Mouse (Mus musculus) ovary, adult 18-20 months (tissue): ENCODE measurements around the gene Ttc23.
A peak's percentile ranks its signal among the peaks of the same experiment; 100 is the strongest.

Experiments used
- DNase-seq: peaks from one replicate; pipeline ENCODE4 v3.0.0; 2022; ENCODE audit warnings: low spot score, mixed read lengths

Gene Ttc23

DNA sequence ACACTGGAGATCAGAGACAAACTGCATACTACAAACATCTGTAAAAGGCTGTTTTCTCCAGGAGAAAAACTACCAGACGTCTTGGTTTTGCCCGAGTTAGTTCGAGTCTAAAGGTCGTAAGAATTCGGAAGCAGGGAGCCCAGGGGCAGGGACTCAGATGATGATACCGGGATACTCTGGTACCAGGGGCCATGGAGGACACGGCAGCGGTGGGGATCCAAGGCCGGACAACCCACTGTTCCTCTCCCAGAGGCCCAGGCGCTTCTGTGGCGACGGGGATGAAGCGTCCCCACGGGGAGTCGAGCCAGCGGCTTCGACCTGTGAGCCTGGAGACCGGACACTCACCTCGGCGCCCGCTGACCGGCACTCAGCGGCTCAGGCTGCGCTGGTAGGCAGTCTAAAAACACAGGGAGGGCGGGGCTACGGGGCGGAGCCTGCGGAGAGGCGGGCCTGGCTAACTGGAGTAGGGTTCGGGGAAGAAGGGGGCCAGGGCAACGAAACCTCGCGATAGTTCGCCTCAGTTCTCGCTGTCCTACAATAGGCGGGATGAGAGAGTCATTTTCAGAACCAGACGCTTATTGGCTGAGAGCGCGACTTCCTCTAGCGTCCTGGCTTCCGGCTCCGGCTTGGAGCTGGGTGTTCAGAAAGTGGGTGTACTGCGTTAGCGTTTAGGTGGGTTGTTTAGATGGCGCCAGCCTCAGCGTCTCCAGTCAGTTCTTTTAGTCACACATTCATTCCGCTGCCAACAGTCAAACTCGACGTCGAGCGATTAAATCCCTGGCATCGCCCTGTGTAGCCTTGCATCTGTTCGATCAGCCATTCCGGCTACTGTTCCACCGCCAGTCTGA is 2.2 kb upstream of the Ttc23 start, which contains the start of gene Lrrc28:
Gene Lrrc28 (minus strand): TSS at position 436 of the 848 bp plus-strand sequence.
- DNase-seq, result peak; percentile 99

DNA sequence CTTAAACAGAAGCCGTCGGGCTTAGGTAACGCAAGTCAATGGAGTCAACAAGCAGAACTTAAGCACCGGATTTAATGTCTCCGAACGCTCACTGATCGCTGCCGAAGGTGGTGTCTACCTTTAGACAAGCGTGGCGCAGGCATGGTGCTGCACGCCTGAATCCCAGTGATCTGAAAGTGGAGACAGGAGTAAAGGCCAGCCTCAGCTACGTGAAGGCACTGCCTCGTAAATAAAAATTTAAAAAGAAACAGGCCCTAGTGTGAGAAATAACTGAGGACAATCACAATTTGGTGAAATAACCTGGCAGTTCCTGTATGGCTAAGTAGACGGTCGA is 1.6 kb upstream of the Ttc23 start:
- DNase-seq, result no peak

GRCm38 (mm10) chr7:67646131-67646530 is 1.1 kb upstream of the Ttc23 start:
- DNase-seq, result no peak

- DNase-seq, result no peak
These were observed 1.2 kb downstream of the Ttc23 start for GRCm38 (mm10) chr7:67648376-67648775.

DNA sequence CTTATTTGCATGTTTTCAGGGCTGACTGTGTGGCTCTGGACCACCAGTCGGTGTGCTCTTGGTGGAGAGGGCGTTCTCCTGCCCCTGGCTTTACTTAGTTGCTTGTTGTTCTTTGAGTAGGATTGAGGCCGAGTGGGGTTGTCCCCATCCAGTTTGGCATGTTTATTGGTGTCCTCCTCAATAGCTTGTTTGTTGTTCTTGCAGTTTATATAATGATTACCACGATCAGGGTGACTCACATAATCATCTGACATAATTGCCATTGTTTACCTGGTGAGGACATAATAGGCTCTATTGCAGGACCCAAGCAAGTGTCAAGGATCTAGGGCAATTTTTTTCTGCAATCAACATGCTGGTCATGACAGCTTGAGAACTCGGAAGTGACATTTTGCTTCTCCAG is 5.0 kb downstream of the Ttc23 start:
- no peak for DNase-seq

DNA sequence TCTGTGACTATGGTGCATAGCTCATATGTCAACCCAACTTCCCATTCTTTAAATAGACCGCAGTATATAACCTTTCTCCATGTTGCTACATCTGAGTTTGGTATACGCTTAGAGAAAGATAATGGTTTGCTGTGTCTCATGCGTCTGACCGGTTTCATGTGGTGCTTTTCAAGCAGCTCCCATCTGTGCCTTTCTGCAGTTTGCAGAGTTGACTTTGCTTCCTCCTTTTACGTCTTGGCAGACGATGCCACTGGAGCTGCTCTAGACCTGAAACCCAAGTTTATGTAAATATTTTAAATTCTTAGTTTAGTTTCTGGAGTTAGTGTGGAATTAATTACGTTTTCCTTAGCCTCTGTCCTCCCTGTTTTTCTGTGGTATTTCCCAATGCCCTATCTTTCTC is 7.5 kb downstream of the Ttc23 start:
- DNase-seq, result no peak

- no peak for DNase-seq
These were observed 8.0 kb downstream of the Ttc23 start for GRCm38 (mm10) chr7:67655186-67655585.

DNA sequence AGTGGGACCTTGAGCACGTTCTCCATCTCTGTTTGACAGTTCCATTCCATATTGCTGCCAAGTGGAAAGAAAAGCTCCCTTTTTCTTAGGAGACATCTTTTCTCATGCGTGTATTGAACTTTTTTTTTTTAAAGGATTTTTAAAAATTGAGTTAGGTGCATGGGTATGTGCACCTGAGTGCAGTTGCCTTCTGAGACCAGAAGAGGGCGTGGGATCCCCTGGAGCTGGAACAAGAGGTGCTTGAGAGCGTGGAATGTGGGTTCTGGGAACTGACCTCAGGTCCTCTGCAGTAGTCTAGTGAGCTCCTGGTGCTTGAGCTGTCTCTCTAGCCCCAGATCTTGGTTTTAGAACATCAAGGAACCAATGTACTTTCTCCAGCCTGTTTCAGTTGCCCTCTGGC is 10.9 kb downstream of the Ttc23 start:
- no peak for DNase-seq

DNA sequence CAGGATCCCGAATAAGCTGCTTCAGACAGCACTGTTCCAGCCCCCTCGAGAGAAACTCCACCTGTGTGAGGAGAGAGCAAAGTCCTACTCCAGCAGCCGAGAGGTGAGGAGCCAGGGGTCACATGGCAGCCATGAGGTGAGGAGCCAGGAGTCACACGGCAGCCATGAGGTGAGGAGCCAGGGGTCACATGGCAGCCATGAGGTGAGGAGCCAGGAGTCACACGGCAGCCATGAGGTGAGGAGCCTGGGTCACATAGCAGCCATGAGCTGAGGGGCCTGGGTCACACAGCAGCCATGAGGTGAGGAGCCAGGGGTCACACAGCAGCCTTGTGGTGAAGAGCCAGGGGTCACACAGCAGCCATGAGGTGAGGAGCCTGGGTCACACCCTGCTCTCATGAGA is 15.2 kb downstream of the Ttc23 start:
- no peak for DNase-seq

DNA sequence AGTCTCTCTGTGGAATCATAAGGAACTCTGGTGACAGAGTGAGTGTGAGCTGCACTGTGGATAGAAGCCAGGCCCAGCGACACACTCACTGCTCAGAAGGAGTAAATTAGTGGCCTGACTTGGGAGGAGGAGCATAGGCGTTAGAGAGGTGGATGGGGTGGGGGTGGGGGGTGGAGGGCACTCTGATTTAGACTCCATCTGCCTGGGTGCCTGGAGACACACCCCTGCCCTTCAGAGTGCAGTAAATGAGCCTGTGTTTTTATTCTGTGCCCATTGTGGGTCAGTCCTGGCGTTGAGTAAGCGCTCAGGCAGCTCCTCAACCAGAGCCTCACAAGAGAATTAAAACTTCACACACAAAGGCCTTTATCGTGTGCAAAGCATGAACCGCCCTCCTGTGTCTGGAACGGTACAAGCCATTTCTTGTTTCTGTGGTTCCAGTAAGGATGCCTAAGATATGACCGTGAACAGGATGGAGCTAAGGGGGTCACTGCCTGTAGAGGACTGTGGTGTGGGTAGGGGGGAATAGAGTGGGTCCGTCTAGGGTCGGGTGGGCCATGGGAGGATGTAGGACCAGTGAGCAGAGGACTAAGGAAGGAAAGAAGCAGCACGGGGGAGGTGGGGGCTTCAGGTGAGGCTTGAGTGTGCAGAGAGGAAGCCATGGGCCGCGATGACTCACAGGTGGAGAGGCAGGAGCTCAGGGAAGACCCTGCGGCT is 16.9 kb downstream of the Ttc23 start:
- DNase-seq, result no peak

DNA sequence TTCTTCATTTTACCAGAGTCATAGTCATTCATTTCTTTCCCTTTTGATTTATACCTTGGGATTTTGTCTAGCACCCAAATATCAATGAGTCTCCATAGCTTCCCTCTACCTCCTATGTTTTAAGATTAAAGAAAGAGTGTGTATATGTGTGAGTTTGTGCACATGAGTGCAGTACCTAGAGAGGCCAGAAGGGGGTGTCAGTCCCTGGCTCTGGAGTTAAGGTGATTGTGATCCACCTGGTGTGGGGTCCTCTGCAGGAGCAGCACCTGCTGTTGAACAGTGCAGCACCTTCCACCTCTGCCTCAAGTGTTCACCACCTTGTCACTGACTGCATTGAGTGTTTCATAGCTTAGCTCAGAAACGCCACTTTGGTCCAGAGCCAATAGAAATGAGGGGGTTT is 23.8 kb downstream of the Ttc23 start:
- no peak for DNase-seq

GRCm38 (mm10) chr7:67672650-67673049 is 25.4 kb downstream of the Ttc23 start:
- peak; percentile 72 for DNase-seq

- no peak for DNase-seq
These were observed 26.4 kb downstream of the Ttc23 start for GRCm38 (mm10) chr7:67673656-67674055.

DNA sequence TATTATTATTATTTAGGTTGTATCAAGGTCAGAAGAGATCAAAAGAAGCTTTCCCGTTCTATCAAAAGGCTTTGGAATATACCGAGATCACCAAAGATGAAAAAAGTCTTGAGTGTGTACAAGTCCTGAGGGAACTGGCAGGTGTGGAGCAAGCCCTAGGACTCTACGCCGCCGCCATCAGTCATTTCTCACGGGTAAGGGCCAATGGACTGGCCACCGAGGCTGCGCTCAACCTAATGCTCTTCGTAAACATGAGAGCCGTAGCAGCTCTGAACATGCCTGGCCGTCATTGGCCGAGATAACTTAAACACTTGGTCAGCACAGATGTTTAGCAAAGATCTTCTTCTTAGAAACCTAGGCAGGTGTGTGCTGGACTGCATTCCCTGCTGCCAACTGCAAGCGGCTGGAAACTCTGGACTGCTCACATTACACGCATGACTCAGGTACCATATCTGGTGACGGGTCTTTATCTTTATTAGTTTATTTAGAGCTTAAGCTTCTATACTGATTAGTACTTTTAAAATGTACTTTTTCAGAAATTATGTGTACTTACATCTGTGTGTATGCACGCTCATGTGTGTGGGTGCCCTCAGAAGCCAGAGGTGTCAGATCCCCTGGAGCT is 31.8 kb downstream of the Ttc23 start:
- no peak for DNase-seq

DNA sequence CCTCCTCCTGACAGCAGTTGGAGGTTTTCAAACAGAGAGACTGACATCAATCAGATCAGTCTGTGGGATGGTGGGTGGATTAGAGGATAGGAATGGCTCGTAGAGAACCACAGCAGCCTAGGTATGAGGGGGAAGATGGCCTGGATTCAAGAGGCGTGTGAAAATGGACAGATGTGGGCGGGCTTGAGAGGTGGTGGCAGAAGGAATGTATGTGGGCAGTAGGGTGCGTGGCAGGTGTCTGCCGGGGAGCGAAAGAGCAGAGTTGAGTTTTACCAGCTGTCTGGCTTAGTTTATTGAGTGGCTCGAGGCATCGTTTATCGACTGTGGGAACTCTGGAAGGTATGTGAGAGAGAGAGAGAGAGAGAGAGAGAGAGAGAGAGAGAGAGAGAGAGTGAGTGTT is 33.9 kb downstream of the Ttc23 start:
- no peak for DNase-seq

GRCm38 (mm10) chr7:67683006-67683405 is 35.8 kb downstream of the Ttc23 start:
- no peak for DNase-seq

DNA sequence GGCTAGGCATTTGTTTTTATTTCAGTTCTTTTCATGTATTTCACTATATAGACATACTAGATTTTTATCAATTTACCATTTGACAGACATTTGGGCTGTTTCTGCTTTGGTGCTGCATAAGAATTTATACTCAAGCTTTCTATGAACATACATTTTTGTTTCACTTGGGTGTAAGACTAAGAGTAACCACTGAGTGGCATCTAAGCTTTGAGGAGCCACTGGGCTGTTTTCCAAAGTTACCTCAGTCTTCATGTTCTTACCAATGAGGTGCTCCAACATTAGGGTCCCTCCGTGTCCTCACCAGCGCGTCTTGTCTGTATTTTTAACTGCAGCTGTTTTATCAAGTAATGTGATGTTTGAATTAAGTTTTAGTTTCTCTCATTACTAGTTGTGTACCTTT is 39.3 kb downstream of the Ttc23 start:
- DNase-seq, result no peak

GRCm38 (mm10) chr7:67688281-67688680 is 41.1 kb downstream of the Ttc23 start:
- DNase-seq, result no peak

- DNase-seq, result no peak
These were observed 42.6 kb downstream of the Ttc23 start for GRCm38 (mm10) chr7:67689793-67690192.

GRCm38 (mm10) chr7:67691036-67691435 is 43.8 kb downstream of the Ttc23 start:
- no peak for DNase-seq

- no peak for DNase-seq
These were observed 44.9 kb downstream of the Ttc23 start for GRCm38 (mm10) chr7:67692141-67692540.

- no peak for DNase-seq
These were observed 45.8 kb downstream of the Ttc23 start for GRCm38 (mm10) chr7:67692791-67693538.
